Mouse (Mus musculus) myocyte (in vitro differentiated cells): ENCODE measurements around the gene Gm15517.

ENCODE experiments used
- POLR2A ChIP-seq: IDR thresholded peaks from one replicate; pipeline ENCODE4 v1.6.1; 2011; ENCODE audit warnings: low read depth, mild to moderate bottlenecking, control low read depth, moderate library complexity; ENCODE audit not compliant: insufficient read length
- USF1 ChIP-seq: IDR thresholded peaks from one replicate; pipeline ENCODE4 v1.6.1; 2011; ENCODE audit warnings: low read depth, mild to moderate bottlenecking, control low read depth, moderate library complexity

DNA sequence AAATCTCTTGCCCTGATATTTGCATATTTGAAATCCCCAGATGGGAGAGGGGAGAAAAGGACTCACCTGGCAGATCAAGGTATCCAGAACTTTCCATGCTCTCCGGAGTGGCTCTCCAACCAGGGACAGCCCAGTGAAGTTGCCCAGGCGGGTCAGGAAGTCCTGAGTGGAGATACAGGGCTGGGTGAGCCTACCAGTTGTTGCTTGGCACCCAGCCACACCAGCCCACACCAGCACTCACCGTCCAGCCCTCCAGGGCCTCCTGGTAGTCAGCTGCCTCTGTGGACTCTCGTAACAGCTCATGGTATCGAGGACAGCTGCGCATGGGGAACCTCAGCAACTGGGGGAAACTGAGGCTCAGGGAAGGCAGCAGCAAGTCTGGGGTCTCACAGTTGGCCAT, 6.3 kb upstream of the Gm15517 start:
- TF ChIP-seq USF1 (no peak), POLR2A (no peak)
